Mouse (Mus musculus) limb, embryonic 10.5 days (tissue): ENCODE measurements around the gene Rabif. TPM values are rescaled to one million over a fixed set of nuclear protein-coding genes. Genes with fewer than 3 reads are reported as not detected.

Experiments
- DNase-seq: peaks from one replicate; pipeline ENCODE4 v3.0.0-alpha.2; 2017; ENCODE audit warnings: low spot score
- H3K27ac ChIP-seq: fragments of 300-500 bp; sonication (generic); 2 replicates; pipeline ENCODE4 v1.5.1; 2016; ENCODE audit warnings: mild to moderate bottlenecking
- H3K27me3 ChIP-seq: fragments of 300-500 bp; sonication (generic); 2 replicates; pipeline ENCODE4 v1.6.1; 2016; ENCODE audit warnings: low read depth, mild to moderate bottlenecking; ENCODE audit not compliant: poor library complexity, severe bottlenecking
- H3K36me3 ChIP-seq: fragments of 300-500 bp; sonication (generic); 2 replicates; pipeline ENCODE4 v1.6.1; 2016; ENCODE audit warnings: mild to moderate bottlenecking, moderate library complexity
- H3K4me1 ChIP-seq: fragments of 300-500 bp; sonication (generic); 2 replicates; pipeline ENCODE4 v1.6.1; 2016
- H3K4me3 ChIP-seq: fragments of 300-500 bp; sonication (generic); 2 replicates; pipeline ENCODE4 v1.5.1; 2016; ENCODE audit warnings: mild to moderate bottlenecking, moderate library complexity
- H3K9me3 ChIP-seq: fragments of 300-500 bp; sonication (generic); replicated peaks from 2 replicates; pipeline ENCODE4 v1.6.1; 2016; ENCODE audit warnings: mild to moderate bottlenecking
- WGBS: fragments of 180-500 bp; shearing (Covaris S2); methylation state at CpG from one replicate; pipeline ENCODE4 v1.1.7; 2016; 5-methylcytosine and 5-hydroxymethylcytosine counted together
- polyA plus RNA-seq: library from polyadenylated mRNA; unstranded; fragments of >200 nt; fragmentation: Nextera tagmentation; extraction: Ambion mirVana; gene quantifications from 2 replicates; pipeline ENCODE4 v1.2.1, GENCODE M21; 2016

Rabif gene
- polyA plus RNA-seq, 1 experiment from 2014 or later = 38.2 TPM

- WGBS = 78% methylated on average over 7 of the region's 7 CpGs
- Histone ChIP-seq H3K36me3 (peaks cover 45% of the 10 kb centered on the region), H3K27me3 (no peaks in the 10 kb centered on the region), H3K9me3 (no peaks in the 10 kb centered on the region), H3K27ac (no peak overlapping the region), H3K4me3 (no peak overlapping the region), H3K4me1 (peaks cover 19% of the 10 kb centered on the region)
- DNase-seq = no peak
Measured at GRCm38 (mm10) chr1:134492276-134492675, 2.2 kb upstream of the Rabif start.

- H3K36me3 ChIP-seq = peaks cover 38% of the 10 kb centered on the region
- H3K9me3 ChIP-seq = no peaks in the 10 kb centered on the region
- H3K27ac ChIP-seq = no peak overlapping the region
- WGBS = 90% methylated on average over 2 of the region's 2 CpGs
- H3K4me3 ChIP-seq = no peak overlapping the region
- peaks cover 19% of the 10 kb centered on the region for H3K4me1 ChIP-seq
- DNase-seq = no peak
- no peaks in the 10 kb centered on the region for H3K27me3 ChIP-seq
Measured at GRCm38 (mm10) chr1:134493496-134493895, 952 bp upstream of the Rabif start.

DNA sequence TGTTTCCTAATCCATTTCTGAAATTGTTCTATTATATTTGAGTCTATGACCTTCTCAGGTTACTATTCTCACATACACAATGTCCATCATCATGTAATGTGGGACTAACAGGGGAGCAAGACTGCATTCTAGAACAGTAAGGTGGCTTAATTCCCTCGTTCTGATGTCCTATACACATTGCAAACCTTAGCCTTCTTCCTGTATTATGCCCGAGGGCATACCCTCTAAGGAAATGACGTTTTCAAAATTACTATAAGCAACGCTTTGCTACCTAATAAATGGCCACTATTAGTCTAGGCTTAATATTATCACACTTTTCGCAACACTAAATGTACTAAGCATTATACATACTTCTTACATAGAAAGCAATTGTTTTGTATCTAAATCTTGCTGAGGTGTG is 492 bp upstream of the Rabif start:
- H3K9me3 ChIP-seq = no peaks in the 10 kb centered on the region
- peaks cover 38% of the 10 kb centered on the region for H3K36me3 ChIP-seq
- no peaks in the 10 kb centered on the region for H3K27me3 ChIP-seq
- H3K27ac ChIP-seq = peak overlapping the region; percentile 92
- WGBS = 32% methylated on average over 5 of the region's 5 CpGs
- peaks cover 19% of the 10 kb centered on the region for H3K4me1 ChIP-seq
- H3K4me3 ChIP-seq = peak overlapping the region; percentile 80
- no peak for DNase-seq

GRCm38 (mm10) chr1:134495216-134495539 is 730 bp downstream of the Rabif start:
- 22% methylated on average over 5 of the region's 5 CpGs for WGBS
- peaks cover 30% of the 10 kb centered on the region for H3K36me3 ChIP-seq

DNA sequence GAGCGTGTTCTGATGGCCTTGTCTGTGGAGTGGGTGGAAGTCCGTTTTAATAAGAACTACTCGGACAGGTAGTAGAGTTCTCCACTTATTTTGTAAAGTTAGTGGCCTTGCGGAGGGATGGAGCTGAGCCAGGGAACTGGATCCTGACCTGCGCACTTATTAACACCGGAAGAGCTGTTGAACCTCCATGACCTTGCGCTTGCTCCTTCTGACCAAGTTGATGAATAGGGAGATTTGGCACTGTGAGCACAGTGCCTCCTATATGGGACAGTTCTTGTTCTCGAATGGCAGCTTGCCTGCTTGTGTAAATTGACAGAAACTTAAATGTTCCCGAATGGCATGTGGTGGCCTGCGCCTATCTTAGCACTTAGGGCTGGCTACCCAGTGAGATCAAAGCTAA is 1.5 kb downstream of the Rabif start:
- Histone ChIP-seq H3K4me3 (peak overlapping the region; percentile 80; the same call in 1 of the 2 replicates), H3K36me3 (peaks cover 31% of the 10 kb centered on the region), H3K4me1 (peaks cover 19% of the 10 kb centered on the region), H3K27me3 (no peaks in the 10 kb centered on the region), H3K9me3 (no peaks in the 10 kb centered on the region), H3K27ac (no peak overlapping the region)
- no peak for DNase-seq
- WGBS = 86% methylated on average over 10 of the region's 10 CpGs

More at GRCm38 (mm10) chr1:134495216-134495539, 730 bp downstream of the Rabif start:
- Histone ChIP-seq H3K9me3 (no peaks in the 10 kb centered on the region), H3K4me1 (peaks cover 19% of the 10 kb centered on the region), H3K27me3 (no peaks in the 10 kb centered on the region), H3K27ac (peak overlapping the region; percentile 92), H3K4me3 (peak overlapping the region; percentile 80)
- no peak for DNase-seq

DNA sequence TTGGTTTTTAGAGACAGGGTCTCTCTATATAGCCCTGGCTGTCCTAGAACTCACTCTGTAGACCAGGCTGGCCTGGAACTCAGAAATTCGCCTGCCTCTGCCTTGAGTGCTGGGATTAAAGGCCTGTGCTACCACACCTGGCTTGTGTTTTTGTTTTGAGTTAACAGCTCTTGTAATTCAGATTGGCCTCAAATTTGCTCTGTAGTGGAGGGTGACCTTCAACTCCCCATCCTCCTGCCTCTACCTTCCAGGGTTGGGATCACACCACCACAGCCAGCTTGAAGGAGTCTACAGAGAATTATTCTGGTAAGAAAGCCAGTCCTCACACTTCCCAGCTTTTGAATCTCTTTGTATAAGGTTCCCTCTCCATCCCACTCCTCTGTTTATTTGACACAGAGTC is 6.5 kb downstream of the Rabif start:
- H3K4me1 ChIP-seq = peaks cover 4% of the 10 kb centered on the region
- H3K4me3 ChIP-seq = no peak overlapping the region
- no peak overlapping the region for H3K27ac ChIP-seq
- DNase-seq = no peak
- no peaks in the 10 kb centered on the region for H3K9me3 ChIP-seq
- H3K27me3 ChIP-seq = no peaks in the 10 kb centered on the region
- peaks cover 58% of the 10 kb centered on the region for H3K36me3 ChIP-seq
- 100% methylated on average over 1 of the region's 1 CpGs for WGBS

DNA sequence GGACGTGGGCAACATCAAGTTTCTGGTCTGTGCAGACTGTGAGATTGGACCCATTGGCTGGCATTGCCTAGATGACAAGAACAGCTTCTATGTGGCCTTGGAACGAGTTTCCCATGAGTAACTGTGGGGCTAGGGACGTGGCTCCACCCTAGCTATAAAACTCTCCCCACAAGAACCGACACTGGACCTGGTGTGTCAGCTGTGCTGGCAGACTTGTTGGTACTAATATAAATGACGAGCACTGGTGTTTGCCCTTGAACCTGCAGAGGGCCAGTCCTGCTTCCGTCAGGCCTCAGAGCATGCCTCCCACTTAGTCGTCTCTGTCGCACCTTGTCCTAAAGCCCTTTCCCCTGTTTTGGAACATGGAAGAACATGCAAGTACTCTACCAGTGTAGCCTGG is 11.8 kb downstream of the Rabif start:
- Histone ChIP-seq H3K27me3 (peaks cover 2% of the 10 kb centered on the region; the same call in 1 of the 2 replicates), H3K9me3 (no peaks in the 10 kb centered on the region), H3K4me3 (no peak overlapping the region), H3K27ac (no peak overlapping the region), H3K36me3 (peaks cover 59% of the 10 kb centered on the region), H3K4me1 (0 out of 2 replicates have a peak, but pooled peaks cover 2% of the 10 kb centered on the region)
- DNase-seq = no peak
- 89% methylated on average over 8 of the region's 8 CpGs for WGBS

- WGBS = 44% methylated on average over 7 of the region's 7 CpGs
Measured at GRCm38 (mm10) chr1:134510018-134510417, 15.6 kb downstream of the Rabif start.

DNA sequence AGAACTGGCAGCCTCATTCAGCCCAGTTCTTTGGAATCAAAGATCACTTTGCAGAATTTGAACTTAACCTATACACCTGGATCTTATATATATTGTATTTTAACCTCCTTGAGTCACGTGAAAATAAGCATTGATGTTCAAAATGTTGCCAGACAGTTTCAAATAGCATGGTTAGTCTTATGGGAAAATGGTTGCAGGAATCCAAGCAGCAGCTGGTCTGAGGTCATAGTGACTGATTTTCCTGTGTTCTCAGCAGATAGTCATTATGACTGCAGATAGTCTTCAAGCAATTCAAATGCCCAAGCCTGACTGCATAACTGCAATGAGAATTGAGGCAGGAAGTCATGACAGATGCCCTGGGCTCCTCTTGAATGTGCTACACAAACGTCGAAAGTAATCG is 17.7 kb downstream of the Rabif start:
- Histone ChIP-seq H3K4me3 (no peak overlapping the region), H3K9me3 (no peaks in the 10 kb centered on the region), H3K27me3 (peaks cover 48% of the 10 kb centered on the region), H3K36me3 (peaks cover 17% of the 10 kb centered on the region), H3K4me1 (peaks cover 25% of the 10 kb centered on the region), H3K27ac (no peak overlapping the region)
- DNase-seq = no peak
- 79% methylated on average over 4 of the region's 4 CpGs for WGBS

More at GRCm38 (mm10) chr1:134510018-134510417, 15.6 kb downstream of the Rabif start:
- Histone ChIP-seq H3K27me3 (peaks cover 39% of the 10 kb centered on the region), H3K4me3 (no peak overlapping the region), H3K27ac (no peak overlapping the region), H3K4me1 (peaks cover 10% of the 10 kb centered on the region), H3K36me3 (peaks cover 39% of the 10 kb centered on the region), H3K9me3 (no peaks in the 10 kb centered on the region)
- DNase-seq = no peak

- 58% methylated on average over 6 of the region's 6 CpGs for WGBS
- H3K27ac ChIP-seq = no peak overlapping the region
- peaks cover 13% of the 10 kb centered on the region for H3K36me3 ChIP-seq
- H3K4me3 ChIP-seq = no peak overlapping the region
- DNase-seq = no peak
- H3K27me3 ChIP-seq = peaks cover 48% of the 10 kb centered on the region
- H3K9me3 ChIP-seq = no peaks in the 10 kb centered on the region
- H3K4me1 ChIP-seq = peaks cover 26% of the 10 kb centered on the region
Measured at GRCm38 (mm10) chr1:134512584-134512983, 18.1 kb downstream of the Rabif start.

GRCm38 (mm10) chr1:134513312-134513860 is 18.9 kb downstream of the Rabif start:
- Histone ChIP-seq H3K4me1 (peaks cover 26% of the 10 kb centered on the region), H3K9me3 (no peaks in the 10 kb centered on the region), H3K4me3 (peak overlapping the region; percentile 53), H3K36me3 (peaks cover 5% of the 10 kb centered on the region), H3K27me3 (peaks cover 48% of the 10 kb centered on the region), H3K27ac (peak overlapping the region; percentile 70)
- DNase-seq = peak; percentile 68
- WGBS = 2% methylated on average over 38 of the region's 38 CpGs

DNA sequence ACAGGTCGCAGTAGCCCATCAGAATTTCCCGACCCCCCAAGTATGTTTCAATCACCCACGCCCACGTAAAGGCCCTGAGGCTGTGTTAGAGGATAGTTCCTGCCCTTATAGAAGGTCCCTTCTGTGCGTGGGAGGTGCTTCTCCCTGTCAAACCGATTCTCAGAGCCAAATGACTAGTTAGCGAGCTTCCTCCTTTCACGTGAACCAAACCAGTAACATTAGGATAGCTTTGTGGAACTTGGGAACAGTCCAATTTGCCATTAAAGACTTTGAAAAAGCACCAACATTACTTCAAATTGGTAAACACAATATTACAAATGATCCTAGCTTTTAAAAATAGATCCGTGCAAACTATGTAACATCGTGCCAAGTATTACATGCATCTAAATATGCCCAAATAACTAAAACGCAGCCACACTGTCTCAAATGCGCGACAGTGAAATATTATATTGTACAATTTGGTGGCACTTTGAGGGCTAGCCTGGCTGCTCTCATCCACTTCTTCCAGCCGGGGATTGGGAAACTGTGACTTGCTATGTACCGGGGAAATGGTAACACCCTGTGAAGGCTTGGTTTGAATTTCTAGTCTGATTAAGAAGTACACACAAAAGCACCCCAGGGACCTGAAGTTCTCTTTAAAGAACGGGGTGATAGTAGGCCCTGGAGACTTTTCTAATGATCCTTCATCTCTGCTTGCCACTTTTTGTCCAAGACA is 19.6 kb downstream of the Rabif start:
- 46% methylated on average over 16 of the region's 16 CpGs for WGBS
- no peak for DNase-seq
- no peaks in the 10 kb centered on the region for H3K9me3 ChIP-seq
- H3K27me3 ChIP-seq = peaks cover 48% of the 10 kb centered on the region
- H3K4me3 ChIP-seq = peak overlapping the region; percentile 53
- peaks cover 26% of the 10 kb centered on the region for H3K4me1 ChIP-seq
- peaks cover 3% of the 10 kb centered on the region; the same call in 1 of the 2 replicates for H3K36me3 ChIP-seq
- peak overlapping the region; percentile 70; the same call in 1 of the 2 replicates for H3K27ac ChIP-seq

GRCm38 (mm10) chr1:134515891-134516290 is 21.4 kb downstream of the Rabif start:
- no peaks in the 10 kb centered on the region for H3K36me3 ChIP-seq
- H3K4me1 ChIP-seq = peaks cover 24% of the 10 kb centered on the region
- DNase-seq = no peak
- 86% methylated on average over 2 of the region's 2 CpGs for WGBS
- H3K27ac ChIP-seq = peak overlapping the region; percentile 80
- H3K27me3 ChIP-seq = peaks cover 48% of the 10 kb centered on the region
- no peaks in the 10 kb centered on the region for H3K9me3 ChIP-seq
- H3K4me3 ChIP-seq = no peak overlapping the region
